Mouse (Mus musculus) erythroblast, embryonic 14.5 days (primary cell): ENCODE results near the gene Grin2d.

Source experiments
- GATA1 ChIP-seq: IDR thresholded peaks from 2 replicates; pipeline ENCODE4 v1.6.1; 2012; ENCODE audit warnings: low read length, inconsistent platforms, mixed read lengths
- TAL1 ChIP-seq: IDR thresholded peaks from 3 replicates; pipeline ENCODE4 v1.6.1; 2012; ENCODE audit warnings: low read length, inconsistent platforms, mixed read lengths

GRCm38 (mm10) chr7:45921242-45921621 is 43.1 kb upstream of the Grin2d start, which contains the start of gene Emp3:
- TF ChIP-seq TAL1 (no peak), GATA1 (no peak)
